Mouse (Mus musculus) testis, adult 2 months (tissue): Measurements from ENCODE around the gene Etfbkmt.

ENCODE experiments used
- CTCF ChIP-seq: fragments of 200-500 bp; IDR thresholded peaks from 2 replicates; pipeline ENCODE4 v1.5.1; 2012; ENCODE audit warnings: low read depth, mild to moderate bottlenecking, inconsistent platforms, low read length, moderate library complexity; ENCODE audit not compliant: control insufficient read depth, insufficient read depth, insufficient replicate concordance
- POLR2A ChIP-seq: fragments of 200-500 bp; IDR thresholded peaks from 2 replicates; pipeline ENCODE4 v1.6.1; 2012; ENCODE audit warnings: low read depth, mild to moderate bottlenecking, inconsistent platforms, low read length, moderate library complexity; ENCODE audit not compliant: control insufficient read depth

DNA sequence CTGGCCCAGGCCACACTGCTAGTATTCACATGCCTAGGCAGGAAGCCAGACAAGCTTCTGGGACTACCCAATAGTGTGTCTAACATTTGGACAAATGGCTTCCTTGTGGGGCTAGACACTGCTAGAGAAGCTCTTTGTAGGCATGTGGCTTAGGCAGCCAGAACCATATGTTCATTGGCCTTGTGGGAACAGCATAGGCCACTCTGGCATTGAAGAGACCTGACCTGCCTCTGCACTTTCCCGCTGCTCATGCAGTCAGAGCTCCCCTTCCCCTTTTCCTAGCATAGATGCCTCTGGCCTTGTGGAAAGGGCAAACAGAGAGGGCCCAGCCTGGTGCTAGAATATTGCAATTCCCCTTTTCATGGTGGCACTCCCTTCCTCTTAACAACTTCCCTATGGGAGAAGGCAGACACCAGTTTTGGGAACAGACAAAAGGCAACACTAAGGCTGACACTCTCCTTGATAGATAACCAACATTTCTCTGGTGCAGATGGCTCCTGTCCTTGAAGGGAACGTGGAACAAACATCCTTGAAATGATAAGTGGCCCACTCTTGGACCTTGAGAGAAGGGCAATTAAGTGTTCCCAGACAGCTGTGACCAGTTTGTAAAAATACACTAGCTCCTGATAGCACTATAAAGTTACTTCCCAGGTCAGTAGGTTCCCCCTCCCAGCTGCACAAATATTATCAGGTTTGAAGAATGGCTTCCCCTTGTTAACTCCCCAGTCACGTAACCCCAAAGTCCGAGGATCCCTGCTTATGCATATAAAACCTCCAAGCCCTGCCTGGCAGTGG is 34.4 kb downstream of the Etfbkmt start:
- no peak for TF ChIP-seq POLR2A
- TF ChIP-seq CTCF, result no peak
